Mouse (Mus musculus) CD4-positive helper T cell, adult 2 months (primary cell): ENCODE measurements at regions not wholly inside any gene's neighbourhood (a gene's known extent, or its start where the extent isn't known, plus 50 kb on each side); places are given as distances from the start of the nearest gene placed in this dataset.

Experiments
- DNase-seq: peaks from one replicate; pipeline ENCODE4 v3.0.0-alpha.2; 2012; ENCODE audit warnings: low read depth, missing footprints, low spot score

DNA sequence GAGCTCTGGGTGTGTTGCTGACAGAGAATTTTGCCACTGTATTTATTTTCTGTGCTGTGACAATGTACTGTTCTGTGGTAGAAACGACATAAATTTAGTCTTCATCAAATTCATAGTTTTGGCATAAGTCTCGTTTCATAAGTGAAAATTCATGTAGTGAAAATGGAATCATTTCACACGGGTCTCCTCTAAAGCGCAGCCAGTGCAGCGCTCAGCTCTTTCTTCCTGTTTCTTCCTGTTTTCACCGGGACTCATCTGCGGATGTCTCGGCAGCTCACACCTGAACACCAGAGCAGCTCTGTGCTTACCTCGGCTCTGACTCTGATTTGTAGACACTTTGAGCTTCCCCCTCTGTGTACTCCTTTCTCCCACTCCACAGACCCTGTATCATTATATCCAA is 85.2 kb upstream of the Prkd1 start:
- DNase-seq, result no peak

GRCm38 (mm10) chr12:50712615-50713014 is 63.7 kb upstream of the Prkd1 start:
- DNase-seq, result no peak

DNA sequence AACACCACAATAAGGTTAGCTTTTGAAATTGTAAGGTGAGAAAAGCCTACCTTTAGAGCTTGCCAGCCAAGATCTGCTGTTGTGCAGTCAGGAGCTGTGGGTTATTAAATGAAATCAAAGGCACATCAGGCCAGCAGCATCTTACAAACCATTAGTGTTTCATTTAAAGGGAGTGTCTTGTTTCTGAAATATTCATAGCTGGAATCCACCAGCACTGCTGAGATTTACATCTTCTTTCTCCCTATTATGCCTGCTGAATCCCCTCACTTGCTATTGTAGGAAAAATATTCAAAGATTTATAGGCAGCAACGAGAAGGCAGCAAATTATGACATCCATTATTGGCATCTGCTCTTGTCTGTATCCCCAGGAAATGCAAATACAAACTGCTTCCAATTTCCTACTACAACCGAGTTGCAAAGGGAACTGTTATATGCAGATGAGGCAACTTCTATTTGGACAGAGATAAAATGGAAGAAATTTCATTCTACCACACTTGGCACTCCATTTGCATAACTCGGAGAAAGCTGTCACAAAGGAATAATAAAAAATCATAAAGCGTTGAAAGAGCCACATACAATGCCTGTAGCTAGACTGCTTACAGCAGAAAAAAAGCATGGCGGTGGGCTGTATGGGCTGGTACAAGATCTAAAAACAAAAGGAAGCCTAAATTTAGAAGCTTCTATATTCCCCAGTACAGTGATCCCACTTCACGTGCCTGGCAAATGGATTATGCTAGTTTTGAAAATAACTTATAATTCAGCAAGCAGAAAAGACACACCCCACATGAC is 60.3 kb upstream of the Prkd1 start:
- DNase-seq, result no peak

GRCm38 (mm10) chr12:50698613-50699442 is 49.9 kb upstream of the Prkd1 start:
- no peak for DNase-seq
